Comparison of ENCODE assay signal across 8 mouse cellular contexts in genomic region chr2:75605634-75606033, GRCm38 (mm10). TPM values are rescaled to one million over a fixed set of nuclear protein-coding genes. Genes with fewer than 3 reads are reported as not detected.
A peak's percentile ranks its signal among the peaks of the same experiment; 100 is the strongest.
DNase-seq lines count a peak whose midpoint lies in the region; ATAC-seq and TF ChIP-seq lines count a peak whose summit lies in the region.

No protein-coding gene starts in this region.

- no peak overlapping the region for H3K9ac ChIP-seq in heart, adult 2 months (ENCODE audit: low read depth, low read length)
- H3K9ac ChIP-seq in heart, embryonic 12.5 days = no peak overlapping the region
- no peak overlapping the region for H3K9ac ChIP-seq in ES-Bruce4 (ENCODE audit: low read depth, poor library complexity, severe bottlenecking)
- H3K9ac ChIP-seq in midbrain, embryonic 14.5 days (replicated peaks; ENCODE audit: low read length) = no peak overlapping the region

- H3K36me3 ChIP-seq in heart, adult 2 months (ENCODE audit: control insufficient read depth, insufficient read depth, low read length) = no peaks in the 10 kb centered on the region
- H3K36me3 ChIP-seq in heart, embryonic 12.5 days = no peaks in the 10 kb centered on the region
- H3K36me3 ChIP-seq in ES-Bruce4 (ENCODE audit: control insufficient read depth, insufficient read depth, low read length, poor library complexity, severe bottlenecking) = no peaks in the 10 kb centered on the region
- no peaks in the 10 kb centered on the region for H3K36me3 ChIP-seq in midbrain, embryonic 14.5 days (ENCODE audit: control insufficient read depth, insufficient read depth, low read length)

- no peaks in the 10 kb centered on the region for H3K27me3 ChIP-seq in heart, adult 2 months (ENCODE audit: control insufficient read depth, insufficient read depth, low read length)
- H3K27me3 ChIP-seq in heart, embryonic 12.5 days (replicated peaks) = no peaks in the 10 kb centered on the region
- H3K27me3 ChIP-seq in ES-Bruce4 (ENCODE audit: control insufficient read depth, insufficient read depth, low read length, poor library complexity, severe bottlenecking) = no peaks in the 10 kb centered on the region
- H3K27me3 ChIP-seq in midbrain, embryonic 14.5 days (ENCODE audit: control insufficient read depth, insufficient read depth, low read length) = peaks cover 10% of the 10 kb centered on the region; the same call in 1 of the 2 replicates

- H3K4me3 ChIP-seq in heart, adult 2 months = no peak overlapping the region
- H3K4me3 ChIP-seq in heart, embryonic 12.5 days = no peak overlapping the region
- no peak overlapping the region for H3K4me3 ChIP-seq in ES-Bruce4 (ENCODE audit: low read depth, low read length)
- H3K4me3 ChIP-seq in midbrain, embryonic 14.5 days (replicated peaks; ENCODE audit: low read depth, low read length) = no peak overlapping the region

- no peak for ATAC-seq in heart, embryonic 12.5 days (ENCODE audit: insufficient number of reproducible peaks, low FRiP score)
- no peak for ATAC-seq in midbrain, embryonic 14.5 days (ENCODE audit: low FRiP score, low TSS enrichment)

- no peaks in the 10 kb centered on the region for H3K9me3 ChIP-seq in heart, embryonic 12.5 days (replicated peaks)
- H3K9me3 ChIP-seq in ES-Bruce4 (replicated peaks; ENCODE audit: control insufficient read depth, insufficient read depth, low read length, poor library complexity, severe bottlenecking) = no peaks in the 10 kb centered on the region
- H3K9me3 ChIP-seq in midbrain, embryonic 14.5 days (ENCODE audit: control insufficient read depth, low read length) = no peaks in the 10 kb centered on the region

- intact Hi-C loops in heart, adult 2 months (cut with DNase I) = loop anchor here (1.0 to 10.0 kb wide), 5 partner anchors 99 to 362 kb away; partner anchors contain the start of gene Nfe2l2

- no peaks in the 10 kb centered on the region for H3K79me2 ChIP-seq in heart, adult 2 months (replicated peaks; ENCODE audit: control insufficient read depth, insufficient read depth, low read length)

- peak; percentile 43 to 56 for DNase-seq in heart, adult 2 months
- peak; percentile 60 to 76 for DNase-seq in cerebellum, adult 18-20 months
- DNase-seq in heart, adult 8-10 months (ENCODE audit: low spot score) = peak; percentile 69
- peak; percentile 63 to 65 for DNase-seq in kidney, postnatal 25 days
- peak; percentile 91 for DNase-seq in midbrain, embryonic 14.5 days
- DNase-seq in thymus, postnatal 14 days = peak; percentile 57

- TF ChIP-seq POLR2A in heart, adult 2 months (IDR thresholded peaks at IDR 0.05; ENCODE audit: insufficient read depth, low read depth, low read length) = no peak
- no peak for TF ChIP-seq POLR2A in ES-Bruce4 (IDR thresholded peaks at IDR 0.05; ENCODE audit: insufficient read depth, low read length)

- H3K4me2 ChIP-seq in heart, embryonic 12.5 days = no peak overlapping the region
- H3K4me2 ChIP-seq in midbrain, embryonic 14.5 days (ENCODE audit: low read length) = 0 out of 2 replicates have a peak overlapping the region, but pooled peaks have one; percentile 13

- peaks cover 3% of the 10 kb centered on the region; the same call in 1 of the 2 replicates for H3K4me1 ChIP-seq in heart, adult 2 months (ENCODE audit: control insufficient read depth, insufficient read depth, low read length)
- H3K4me1 ChIP-seq in heart, embryonic 12.5 days (replicated peaks) = peaks cover 4% of the 10 kb centered on the region; the same call in 1 of the 2 replicates
- no peaks in the 10 kb centered on the region for H3K4me1 ChIP-seq in ES-Bruce4 (ENCODE audit: control insufficient read depth, insufficient read depth, low read length)
- peaks cover 6% of the 10 kb centered on the region; the same call in 1 of the 2 replicates for H3K4me1 ChIP-seq in midbrain, embryonic 14.5 days (ENCODE audit: control insufficient read depth, insufficient read depth, low read length)

- no peak for TF ChIP-seq CTCF in heart, adult 2 months (IDR thresholded peaks at IDR 0.05)
- peak; percentile 51 for TF ChIP-seq CTCF in ES-Bruce4 (IDR thresholded peaks at IDR 0.05; ENCODE audit: low read depth, low read length)

- 3% methylated on average over 7 of the region's 7 CpGs for WGBS in heart, adult 2 months
- WGBS in heart, embryonic 12.5 days = 3% methylated on average over 7 of the region's 7 CpGs
- 3% methylated on average over 7 of the region's 7 CpGs for WGBS in midbrain, embryonic 14.5 days

- no peak; the same call in 1 of the 2 replicates for TF ChIP-seq EP300 in heart, adult 2 months (IDR thresholded peaks at IDR 0.05; ENCODE audit: insufficient read depth, low read depth, low read length)
- no peak for TF ChIP-seq EP300 in ES-Bruce4 (IDR thresholded peaks at IDR 0.05; ENCODE audit: insufficient read depth, low read depth, low read length)

- no peak overlapping the region for H3K27ac ChIP-seq in heart, adult 2 months
- no peak overlapping the region for H3K27ac ChIP-seq in heart, embryonic 12.5 days (ENCODE audit: poor library complexity, severe bottlenecking)
- no peak overlapping the region for H3K27ac ChIP-seq in ES-Bruce4 (ENCODE audit: insufficient read depth, low read length)
- H3K27ac ChIP-seq in midbrain, embryonic 14.5 days (replicated peaks; ENCODE audit: low read depth, low read length) = no peak overlapping the region

RNA-seq across cellular contexts. Expression of gene Hnrnpa3, which starts 53.4 kb away (rescaled TPM):
- 100 to 1,000 TPM; 177 to 180 TPM for total RNA-seq in heart, adult 2 months (2021)
- 18.5 and 44.9 TPM in 2 replicates for polyA plus RNA-seq in heart, adult 2 months (2012; rRNA removed)
- polyA plus RNA-seq in heart, embryonic 12.5 days (2016; fragmentation: Nextera tagmentation; extraction: Ambion mirVana) = 221 and 233 TPM in 2 replicates
- polyA plus RNA-seq in ES-Bruce4 (2011; ENCODE audit: insufficient read depth, insufficient read length, low read depth, missing spikeins) = 775 and 839 TPM in 2 replicates
- 100 to 1,000 TPM; 132 to 185 (median 159) TPM for total RNA-seq in heart, adult 8-10 months (2022)
- 163 and 176 TPM in 2 replicates for polyA plus RNA-seq in midbrain, embryonic 14.5 days (2014; fragmentation: Nextera tagmentation; extraction: Ambion mirVana)
